Mouse (Mus musculus): ENCODE results near the gene Meltf.

GRCm38 (mm10) chr16:31945372-31945771 is 66.8 kb downstream of the Meltf start:
- TF ChIP-seq CTCF (IDR thresholded peaks at IDR 0.05; ENCODE audit: insufficient read depth, low read length) (no peak), POLR2A (IDR thresholded peaks at IDR 0.05; ENCODE audit: borderline replicate concordance, extremely low read depth, low read depth, low read length) (no peak)

Data from lung, adult 2 months (tissue).